Mouse (Mus musculus): ENCODE measurements around the gene Prss2.

GRCm38 (mm10) chr6:41543411-41544050 lies 21.9 kb downstream of the Prss2 start:
- TF ChIP-seq CTCF (conservative IDR thresholded peaks at IDR 0.05; ENCODE audit: insufficient read depth, insufficient read length, low read depth, low read length) (no peak), POLR2A (IDR thresholded peaks at IDR 0.05; ENCODE audit: low read depth, low read length) (no peak)
